Mouse (Mus musculus) lung, postnatal 0 days (tissue): ENCODE data around the gene D030056L22Rik.

Experiments used
- CTCF ChIP-seq: IDR thresholded peaks from 2 replicates; pipeline ENCODE4 v1.5.1; 2016; ENCODE audit warnings: antibody characterized with exemption, mild to moderate bottlenecking
- EP300 ChIP-seq: IDR thresholded peaks from 2 replicates; pipeline ENCODE4 v1.6.1; 2016; ENCODE audit warnings: antibody characterized with exemption, mild to moderate bottlenecking, control low read depth

- TF ChIP-seq CTCF = no peak
- no peak for TF ChIP-seq EP300
These were observed 31.0 kb downstream of the D030056L22Rik start for GRCm38 (mm10) chr19:18743946-18744345.
